Mouse (Mus musculus) lung, embryonic 14.5 days (tissue): Measurements from ENCODE around the gene Casz1. TPM values are rescaled to one million over a fixed set of nuclear protein-coding genes. Genes with fewer than 3 reads are reported as not detected.

Experiments used
- ATAC-seq: fragments of 200-750 bp; cut with Nextera tagmentation; 2 replicates; pipeline ENCODE4 v1.8.0; 2017; ENCODE audit warnings: mild to moderate bottlenecking, moderate TSS enrichment, moderate library complexity; ENCODE audit not compliant: insufficient read depth
- DNase-seq: peaks from one replicate; pipeline ENCODE4 v3.0.0-alpha.2; 2015
- H3K27ac ChIP-seq: fragments of 300-500 bp; sonication (generic); 2 replicates; pipeline ENCODE4 v1.5.1; 2014; ENCODE audit warnings: low read depth, mild to moderate bottlenecking, moderate library complexity
- H3K27me3 ChIP-seq: fragments of 300-500 bp; sonication (generic); 2 replicates; pipeline ENCODE4 v1.6.1; 2014; ENCODE audit warnings: low read length, control low read depth; ENCODE audit not compliant: insufficient read depth
- H3K36me3 ChIP-seq: fragments of 300-500 bp; sonication (generic); 2 replicates; pipeline ENCODE4 v1.6.1; 2014; ENCODE audit warnings: control low read depth; ENCODE audit not compliant: insufficient read depth
- H3K4me1 ChIP-seq: fragments of 300-500 bp; sonication (generic); 2 replicates; pipeline ENCODE4 v1.6.1; 2014; ENCODE audit warnings: antibody characterized with exemption, control low read depth; ENCODE audit not compliant: insufficient read depth
- H3K4me2 ChIP-seq: fragments of 300-500 bp; sonication (generic); 2 replicates; pipeline ENCODE4 v1.6.1; 2014; ENCODE audit warnings: mild to moderate bottlenecking
- H3K4me3 ChIP-seq: fragments of 300-500 bp; sonication (generic); 2 replicates; pipeline ENCODE4 v1.5.1; 2014; ENCODE audit warnings: low read depth, low read length
- H3K9ac ChIP-seq: fragments of 300-500 bp; sonication (generic); 2 replicates; pipeline ENCODE4 v1.6.1; 2014
- H3K9me3 ChIP-seq: fragments of 300-500 bp; sonication (generic); 2 replicates; pipeline ENCODE4 v1.6.1; 2016; ENCODE audit warnings: low read depth, low read length, control low read depth
- CTCF ChIP-seq: IDR thresholded peaks from 2 replicates; pipeline ENCODE4 v1.5.1; 2016; ENCODE audit warnings: antibody characterized with exemption, low read depth
- WGBS: fragments of 180-500 bp; shearing (Covaris S2); extraction: QIAGEN DNeasy Blood & Tissue Kit; methylation state at CpG from one replicate; pipeline ENCODE4 v1.1.7; 2014; 5-methylcytosine and 5-hydroxymethylcytosine counted together
- polyA plus RNA-seq: library from polyadenylated mRNA; unstranded; fragments of >200 nt; fragmentation: Nextera tagmentation; extraction: Ambion mirVana; gene quantifications from 2 replicates; pipeline ENCODE4 v1.2.1, GENCODE M21; 2014

Gene Casz1
- polyA plus RNA-seq, 1 experiment from 2014 or later, result 8.3 TPM

DNA sequence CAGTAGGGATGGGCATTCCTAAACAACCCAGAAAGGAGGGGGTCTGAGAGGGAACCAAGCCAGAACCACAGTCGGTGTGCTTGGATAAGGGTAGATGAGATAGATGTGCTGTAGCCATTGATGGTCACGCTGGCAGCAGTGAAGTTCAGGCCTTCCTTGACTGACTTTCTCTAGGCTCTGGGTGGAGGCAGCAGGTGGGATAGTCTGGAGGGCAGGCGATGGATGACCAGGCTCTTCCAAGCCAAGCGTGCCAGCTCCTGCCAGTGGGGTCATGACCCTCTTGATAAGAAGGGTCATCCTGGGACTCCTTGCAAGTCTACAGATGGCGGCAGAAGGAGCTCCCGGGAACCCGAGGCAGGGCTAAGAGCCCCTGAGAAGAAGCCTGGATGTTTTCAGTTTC lies 107.9 kb downstream of the Casz1 start:
- peaks cover 6% of the 10 kb centered on the region for H3K4me1 ChIP-seq
- ATAC-seq, result no peak

DNA sequence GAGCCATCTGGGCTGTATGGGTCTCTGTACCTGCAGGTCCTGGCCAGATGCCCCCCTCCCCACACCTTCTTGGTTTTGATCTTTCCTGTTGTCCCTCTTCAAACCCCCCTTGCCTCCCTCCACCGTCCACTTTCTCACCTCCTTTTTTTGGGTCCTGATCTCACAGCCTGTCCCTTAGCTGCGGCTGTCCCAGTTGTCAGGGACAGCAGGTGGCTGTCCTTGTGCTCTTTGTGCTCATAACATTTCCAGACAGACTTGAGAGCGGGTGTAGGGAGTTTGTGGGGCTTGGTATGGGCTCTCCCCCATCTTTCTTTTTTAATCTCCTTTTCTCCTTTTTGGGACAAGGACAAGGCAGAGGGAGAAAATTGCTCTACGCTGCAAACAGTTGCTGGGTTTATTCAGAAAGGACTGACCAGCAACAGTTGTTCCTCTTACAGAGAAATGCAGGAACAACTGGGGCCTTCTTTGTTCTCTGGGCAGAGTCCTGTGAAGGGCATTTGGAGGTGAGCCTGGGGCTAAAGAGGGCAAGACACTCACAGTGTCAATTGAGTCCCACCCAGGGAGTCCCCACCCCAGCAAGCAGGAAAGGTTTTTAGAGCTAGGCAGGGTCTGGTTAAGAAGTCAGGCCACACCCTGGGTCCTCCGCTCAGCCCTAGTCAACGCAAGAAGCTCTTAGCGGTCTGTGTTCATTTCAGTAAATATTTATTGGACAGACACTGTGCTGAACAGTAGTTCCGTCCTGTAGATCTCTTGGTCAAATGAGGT lies 108.8 kb downstream of the Casz1 start:
- Histone ChIP-seq H3K9me3 (no peaks in the 10 kb centered on the region), H3K4me2 (no peak overlapping the region), H3K4me1 (peaks cover 6% of the 10 kb centered on the region), H3K27me3 (no peaks in the 10 kb centered on the region), H3K27ac (no peak overlapping the region), H3K9ac (no peak overlapping the region), H3K36me3 (no peaks in the 10 kb centered on the region), H3K4me3 (no peak overlapping the region)
- no peak for DNase-seq
- 44% methylated on average over 8 of the region's 8 CpGs for WGBS
- TF ChIP-seq CTCF, result no peak
- no peak for ATAC-seq

More for the DNA sequence above, 107.9 kb downstream of the Casz1 start:
- H3K9ac ChIP-seq, result no peak overlapping the region
- no peak for DNase-seq
- WGBS, result 39% methylated on average over 7 of the region's 7 CpGs
- no peak overlapping the region for H3K4me2 ChIP-seq
- H3K9me3 ChIP-seq, result no peaks in the 10 kb centered on the region
- no peaks in the 10 kb centered on the region for H3K36me3 ChIP-seq
- H3K27ac ChIP-seq, result peak overlapping the region; percentile 13; the same call in 1 of the 2 replicates
- no peaks in the 10 kb centered on the region for H3K27me3 ChIP-seq
- TF ChIP-seq CTCF, result no peak
- no peak overlapping the region for H3K4me3 ChIP-seq

DNA sequence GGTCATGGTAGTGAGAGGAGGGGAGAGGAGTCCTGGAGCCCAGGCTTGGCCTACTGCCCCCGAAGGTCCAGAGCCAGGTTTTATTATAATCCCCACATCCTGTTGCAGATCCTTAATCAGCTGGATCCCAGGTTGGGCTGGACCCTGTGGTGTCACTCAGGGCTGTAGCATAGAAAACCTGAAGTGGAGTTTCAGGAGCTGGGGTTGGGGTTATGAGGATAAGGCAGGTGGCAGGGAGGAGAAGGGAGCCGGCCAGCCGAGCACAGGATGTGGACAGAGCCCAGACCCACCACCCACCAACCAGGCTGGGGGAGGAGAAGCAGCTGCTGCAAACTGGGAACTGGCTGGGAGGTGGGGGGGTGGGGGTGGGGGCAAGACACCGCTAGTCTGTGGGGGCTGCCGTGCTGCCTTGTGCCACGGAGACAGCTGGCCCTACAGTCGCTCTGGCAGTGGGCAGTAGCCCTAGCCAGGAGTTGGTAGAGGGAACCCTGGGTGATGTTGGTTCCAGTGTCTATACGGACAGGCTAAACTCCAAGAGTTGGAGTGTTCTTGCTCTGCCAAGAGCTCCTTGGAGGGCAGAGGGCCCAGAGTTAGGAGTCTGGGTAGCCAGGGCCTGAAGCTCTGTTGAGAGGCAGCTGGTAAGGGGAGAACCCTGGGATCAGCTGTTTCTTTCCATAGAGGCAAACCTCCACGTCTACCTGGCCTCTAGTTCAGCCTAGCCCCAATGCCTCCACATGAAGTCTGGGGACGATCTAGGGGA lies 110.8 kb downstream of the Casz1 start:
- Histone ChIP-seq H3K9ac (no peak overlapping the region), H3K27ac (no peak overlapping the region), H3K4me1 (peaks cover 12% of the 10 kb centered on the region), H3K36me3 (no peaks in the 10 kb centered on the region), H3K27me3 (no peaks in the 10 kb centered on the region), H3K4me3 (no peak overlapping the region), H3K9me3 (no peaks in the 10 kb centered on the region), H3K4me2 (no peak overlapping the region)
- DNase-seq (peak; percentile 86), ATAC-seq (peak; percentile 78)
- no peak for TF ChIP-seq CTCF
- WGBS, result 39% methylated on average over 10 of the region's 10 CpGs

DNA sequence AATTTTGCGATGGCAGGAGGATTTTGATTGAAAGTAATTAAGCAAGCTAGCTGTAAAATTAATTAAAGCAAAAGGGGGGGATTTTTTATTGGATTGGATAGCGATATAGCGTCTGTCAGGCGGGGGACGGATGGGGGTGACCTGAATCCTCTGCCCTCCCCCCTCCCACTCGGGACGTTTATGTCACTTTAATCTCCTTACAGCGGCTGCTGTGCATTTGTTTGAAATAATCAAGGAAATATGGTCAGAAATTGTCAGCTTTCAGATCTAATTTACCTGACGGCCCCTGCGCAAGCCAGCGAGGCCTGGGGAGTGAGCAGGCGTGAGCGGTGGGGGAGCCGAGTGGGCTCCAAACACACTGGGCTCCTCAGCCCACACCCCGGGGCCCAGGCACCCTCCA lies 111.6 kb downstream of the Casz1 start:
- Histone ChIP-seq H3K4me2 (no peak overlapping the region), H3K27me3 (peaks cover 4% of the 10 kb centered on the region; the same call in 1 of the 2 replicates), H3K9me3 (no peaks in the 10 kb centered on the region), H3K4me3 (no peak overlapping the region), H3K36me3 (no peaks in the 10 kb centered on the region), H3K27ac (no peak overlapping the region), H3K4me1 (peaks cover 12% of the 10 kb centered on the region), H3K9ac (no peak overlapping the region)
- TF ChIP-seq CTCF, result no peak
- ATAC-seq, result no peak
- no peak for DNase-seq
- 80% methylated on average over 15 of the region's 15 CpGs for WGBS

DNA sequence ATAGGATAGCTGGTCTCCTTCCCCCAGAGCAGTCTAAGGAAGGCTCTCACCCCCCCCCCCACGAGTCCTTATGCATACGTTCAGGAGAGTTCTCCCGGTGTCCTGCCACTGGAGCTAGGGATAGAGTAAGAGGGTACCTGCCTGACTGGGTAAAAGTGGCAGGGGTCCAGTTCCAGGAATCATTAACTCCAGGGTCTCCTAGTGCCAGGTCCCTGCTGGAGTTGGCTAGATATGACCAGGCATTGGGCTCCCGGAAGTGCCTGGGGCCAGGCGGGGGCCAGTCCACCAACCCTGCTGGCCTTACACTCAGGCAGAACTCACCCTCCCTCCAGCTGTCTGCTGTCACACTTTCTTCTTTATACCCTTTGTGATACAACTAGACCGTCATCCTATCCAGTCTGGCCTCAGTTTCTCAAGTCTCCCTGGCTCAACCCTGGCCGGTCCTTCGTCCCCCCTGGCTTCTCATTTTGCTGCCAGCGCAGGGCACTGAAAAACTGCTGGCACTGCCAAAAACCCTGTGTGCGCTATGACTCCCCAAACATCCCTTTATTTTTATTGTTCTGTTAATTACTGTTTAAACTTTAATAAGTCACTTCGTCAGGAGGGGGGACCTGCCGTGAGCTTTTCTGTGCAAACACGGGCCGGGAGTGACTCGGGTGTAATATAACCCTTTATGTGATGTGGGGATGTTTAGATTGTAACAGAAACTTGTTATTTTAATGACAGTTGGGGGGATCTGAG lies 114.6 kb downstream of the Casz1 start:
- WGBS, result 61% methylated on average over 15 of the region's 15 CpGs
- Histone ChIP-seq H3K4me1 (peaks cover 21% of the 10 kb centered on the region), H3K4me2 (no peak overlapping the region), H3K27ac (no peak overlapping the region), H3K9me3 (no peaks in the 10 kb centered on the region), H3K4me3 (no peak overlapping the region), H3K27me3 (peaks cover 14% of the 10 kb centered on the region; the same call in 1 of the 2 replicates), H3K9ac (no peak overlapping the region), H3K36me3 (no peaks in the 10 kb centered on the region)
- DNase-seq, result no peak
- ATAC-seq, result no peak
- no peak for TF ChIP-seq CTCF

DNA sequence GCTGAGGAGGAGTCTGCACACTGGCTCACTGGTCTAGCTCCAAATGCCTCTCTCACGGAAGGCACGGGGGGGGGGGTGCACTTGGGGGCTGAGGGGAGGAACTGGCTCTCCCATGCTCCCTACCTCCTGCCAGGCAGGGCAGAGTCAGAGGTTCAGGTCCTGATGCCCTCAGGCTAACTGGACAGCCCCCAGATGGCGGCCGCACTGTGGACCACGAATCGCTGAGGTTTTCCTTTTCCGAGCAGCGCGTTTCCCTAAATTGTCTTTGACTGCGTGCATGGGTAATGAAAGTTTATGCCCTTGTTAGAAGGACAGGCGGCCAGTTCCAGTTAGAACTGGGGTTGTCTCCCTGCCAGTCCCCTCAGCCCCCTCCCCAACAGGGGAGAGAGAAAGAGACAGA lies 116.4 kb downstream of the Casz1 start:
- no peak for ATAC-seq
- H3K27ac ChIP-seq, result 0 out of 2 replicates have a peak overlapping the region, but pooled peaks have one; percentile 24
- no peak for TF ChIP-seq CTCF
- H3K9ac ChIP-seq, result no peak overlapping the region
- no peak for DNase-seq
- H3K4me1 ChIP-seq, result peaks cover 24% of the 10 kb centered on the region
- 60% methylated on average over 11 of the region's 11 CpGs for WGBS
- no peak overlapping the region for H3K4me3 ChIP-seq
- H3K4me2 ChIP-seq, result no peak overlapping the region
- H3K36me3 ChIP-seq, result no peaks in the 10 kb centered on the region
- no peaks in the 10 kb centered on the region for H3K9me3 ChIP-seq
- peaks cover 14% of the 10 kb centered on the region; the same call in 1 of the 2 replicates for H3K27me3 ChIP-seq
